Mouse (Mus musculus) cerebellum, postnatal 10 days (tissue): ENCODE results near the gene Erg28.
A peak's percentile ranks its signal among the peaks of the same experiment; 100 is the strongest.

Source experiments
- DNase-seq, 2 experiments: peaks; one replicate each; pipeline ENCODE4 v3.0.0; 2021; ENCODE audit warnings: mixed read lengths in 2 of 2

Erg28 gene

DNA sequence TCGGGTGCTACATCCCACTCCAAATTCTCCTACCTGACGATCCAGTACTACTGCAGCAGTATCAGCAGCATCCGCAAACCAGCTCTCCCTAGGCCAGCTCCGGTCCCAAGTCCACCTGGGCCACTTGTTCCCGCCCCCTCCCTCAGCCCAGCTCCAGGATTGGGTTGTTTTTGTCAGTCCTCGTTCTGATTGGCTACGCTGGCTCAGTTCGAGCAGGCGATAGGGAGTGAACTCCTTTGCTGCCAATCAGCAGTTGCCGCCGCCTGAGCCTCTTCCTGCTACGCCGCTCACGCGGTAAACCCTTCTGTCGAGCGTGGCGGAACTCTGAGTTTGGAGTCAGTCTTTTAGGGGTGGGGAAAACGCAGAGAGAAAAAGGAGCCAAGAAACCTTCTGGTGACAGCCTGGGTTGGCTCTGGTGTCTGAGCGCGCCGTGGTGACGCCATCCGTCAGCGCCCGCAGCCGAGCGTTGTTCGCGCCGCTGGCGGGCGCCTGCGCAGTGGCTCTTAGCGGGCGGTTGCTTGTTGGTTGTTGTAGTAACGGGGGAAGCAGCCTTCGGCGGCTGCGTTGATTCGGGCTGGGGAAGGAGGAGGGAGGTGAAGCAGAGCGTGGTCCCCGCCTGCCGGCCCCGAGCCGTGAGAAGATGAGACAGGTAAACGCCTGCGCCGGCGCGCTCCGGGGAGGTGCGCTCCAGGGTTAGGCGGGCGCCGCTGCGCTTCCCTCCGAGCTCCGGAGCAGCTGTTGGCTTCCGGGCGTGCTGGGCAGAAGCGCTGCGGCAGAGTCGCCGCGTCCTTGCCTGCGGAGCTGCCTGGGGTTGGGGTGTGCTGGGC is at the start of gene Erg28, which contains the start of gene Ttll5:
Gene Erg28, minus strand, starts transcription at position 113 of the 827 bp plus-strand sequence.
Gene Ttll5, plus strand, starts transcription at position 222 of the 827 bp plus-strand sequence.
- peak; percentile 97 to 98 for DNase-seq

DNA sequence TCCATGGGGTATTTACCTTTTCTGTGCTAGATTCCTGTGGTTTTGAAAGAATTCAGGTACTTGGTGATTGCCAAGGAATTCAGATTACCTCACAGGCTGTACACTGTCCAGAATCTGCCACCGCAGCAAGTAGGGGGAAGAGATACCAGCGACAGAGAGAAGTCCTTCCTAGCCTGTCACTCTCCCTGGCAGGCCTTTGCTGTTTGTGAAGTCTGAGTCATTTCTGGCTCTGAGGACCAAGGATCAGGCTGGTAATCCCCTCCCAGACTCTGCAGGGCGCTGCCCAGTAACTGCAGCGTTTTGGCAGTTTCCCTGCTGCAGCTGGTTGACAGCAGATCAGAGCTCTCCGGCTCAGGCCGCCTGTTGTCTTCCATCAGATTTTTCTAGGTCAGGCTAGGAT is 45.1 kb upstream of the Erg28 start:
- peak; percentile 86 to 90 for DNase-seq

DNA sequence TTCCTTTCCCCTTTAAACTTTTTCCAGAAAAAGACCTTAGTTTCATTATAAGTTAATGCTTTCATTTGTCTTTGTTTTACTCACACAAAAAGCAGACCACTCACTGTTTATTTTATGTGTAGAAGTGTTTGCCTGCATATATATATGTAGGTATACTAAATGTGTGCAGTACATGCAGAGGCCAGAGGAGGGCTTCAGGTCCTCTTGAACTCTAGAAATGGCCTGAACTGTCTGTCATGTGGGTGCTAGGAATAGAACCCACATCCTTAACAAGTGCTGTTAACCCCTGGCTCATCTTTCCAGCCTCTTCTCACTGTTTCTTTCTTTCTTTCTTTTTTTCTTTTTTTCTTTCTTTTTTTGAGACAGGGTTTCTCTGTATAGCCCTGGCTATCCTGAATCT is 42.8 kb upstream of the Erg28 start:
- DNase-seq: no peak

DNA sequence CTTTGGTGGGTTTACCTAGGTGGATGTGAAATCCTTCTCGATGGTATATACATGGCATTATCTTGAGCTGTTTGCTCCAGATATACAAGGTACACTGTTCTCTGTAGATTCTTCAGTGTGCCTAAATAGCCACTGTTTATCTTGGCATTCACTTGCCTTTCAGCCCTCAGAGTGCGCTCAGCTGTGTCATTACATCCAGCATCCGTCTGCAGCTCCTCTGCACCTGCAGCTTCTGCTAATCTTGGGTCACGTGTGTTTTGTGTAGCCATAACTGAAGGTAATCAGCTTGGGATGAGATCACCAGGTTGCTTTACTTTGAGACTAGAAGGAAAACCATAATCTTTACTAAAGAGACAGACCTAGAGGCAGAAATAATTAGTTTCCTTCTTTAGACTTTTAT is 42.3 kb upstream of the Erg28 start:
- no peak for DNase-seq

DNA sequence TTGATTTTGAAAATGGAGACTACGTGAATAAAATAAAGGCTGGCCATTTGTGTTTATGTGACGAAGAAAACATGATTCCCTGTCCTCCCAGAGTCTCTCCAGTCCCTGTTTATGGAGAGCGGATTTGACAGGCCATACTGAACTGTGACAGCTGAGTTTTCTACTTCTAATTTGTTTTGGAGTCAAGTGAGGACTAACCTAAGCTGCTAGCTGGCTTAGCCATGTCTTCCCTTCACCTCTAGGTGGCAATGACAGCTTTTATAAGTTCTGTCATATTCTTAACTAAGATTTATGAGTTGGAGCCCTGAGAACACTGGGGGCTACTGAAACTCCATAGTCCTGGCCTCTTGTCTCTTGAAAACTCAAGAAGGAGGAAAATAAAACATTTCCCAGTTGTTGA is 41.2 kb upstream of the Erg28 start:
- DNase-seq: peak; percentile 34 to 45

DNA sequence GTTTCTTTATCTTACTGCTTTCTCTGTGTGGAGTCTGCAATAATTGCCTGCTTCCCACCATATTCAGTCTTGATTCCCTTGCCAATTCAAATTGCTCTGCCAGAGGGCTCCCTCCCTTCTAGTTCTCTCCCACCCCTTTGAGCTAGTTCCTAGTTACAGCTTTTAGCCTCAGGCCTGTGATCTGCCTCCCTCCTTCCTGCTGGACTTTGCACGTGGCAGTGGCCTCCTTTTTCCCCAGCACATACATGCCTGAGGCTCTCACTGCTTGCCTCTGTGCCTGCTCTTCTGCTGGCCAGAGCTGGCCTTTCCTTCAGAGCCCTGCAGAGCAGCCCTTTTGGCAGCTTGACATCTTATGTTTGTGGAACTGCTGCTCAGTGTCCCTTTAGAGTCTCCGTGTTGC is 38.2 kb upstream of the Erg28 start:
- DNase-seq: peak; percentile 51 to 58

DNA sequence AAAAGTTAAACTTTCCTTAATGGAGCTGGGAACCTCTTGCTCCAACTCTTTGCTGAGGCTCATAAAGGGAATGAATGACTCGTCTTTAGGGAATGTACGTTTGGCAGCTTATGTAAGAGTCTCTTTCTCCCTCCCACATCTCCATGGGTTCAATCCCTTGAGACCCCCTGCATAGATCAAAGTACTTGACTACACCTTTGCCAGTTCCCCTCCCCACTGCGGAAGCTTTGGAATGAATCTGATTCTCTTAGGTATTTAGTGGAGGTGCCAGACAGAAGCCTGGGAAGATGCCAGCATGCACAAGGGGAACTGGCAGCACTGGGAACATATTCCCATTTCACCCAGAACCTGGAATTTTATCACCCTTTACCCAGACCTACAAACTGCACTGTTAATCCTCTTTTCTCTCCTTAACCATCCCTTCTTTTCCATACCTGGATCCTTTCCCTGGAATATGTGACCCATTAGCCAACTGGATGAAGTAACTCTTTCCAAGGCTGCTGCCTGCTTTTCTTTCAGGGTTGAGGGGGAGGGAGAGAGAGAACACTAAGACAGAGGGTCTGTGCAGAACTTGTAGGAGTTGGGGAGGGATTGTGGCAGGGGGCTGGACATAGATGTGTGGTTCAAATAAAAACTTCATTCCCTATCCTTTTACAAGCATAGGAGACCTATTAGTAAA is 35.3 kb upstream of the Erg28 start:
- peak; percentile 59 for DNase-seq

DNA sequence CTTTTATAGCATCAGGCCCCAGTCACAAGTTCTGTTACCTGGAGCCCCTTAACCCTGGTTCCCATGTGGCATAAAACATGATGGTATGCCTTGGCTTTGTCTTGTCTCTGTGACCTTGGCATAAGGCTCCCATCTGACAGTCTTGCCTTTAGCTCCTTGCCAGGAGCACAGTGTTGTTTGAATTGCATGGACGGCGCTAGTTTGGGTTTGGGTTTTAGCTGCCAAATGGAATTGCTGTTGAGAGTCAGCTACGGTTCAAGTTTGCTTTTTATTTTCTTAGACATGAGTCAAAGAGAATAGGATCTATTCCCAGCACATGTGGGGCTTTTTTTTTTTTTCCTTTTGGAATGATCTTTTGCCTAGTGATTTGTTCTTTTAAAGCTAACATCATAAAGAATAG is 34.8 kb upstream of the Erg28 start:
- DNase-seq: peak in 1 of 2 experiments; percentile 15

DNA sequence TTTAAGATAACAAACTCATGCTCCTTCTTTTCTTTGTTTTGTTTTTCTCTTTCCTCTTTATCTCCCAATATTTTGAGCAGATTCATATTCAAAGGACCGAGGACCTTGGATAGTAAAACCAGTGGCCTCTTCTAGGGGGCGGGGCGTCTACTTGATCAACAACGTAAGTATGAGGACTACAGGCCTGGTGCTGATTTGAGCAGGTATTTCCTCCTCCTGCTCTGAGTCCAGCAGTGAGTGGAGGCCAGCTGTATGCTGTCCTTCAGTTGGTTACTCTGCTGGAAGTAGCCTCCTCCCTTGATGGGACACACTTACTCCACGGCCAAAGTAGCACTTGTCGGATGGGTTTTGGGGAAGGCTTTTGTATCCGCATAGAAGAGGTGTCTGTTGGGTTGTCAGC is 33.0 kb upstream of the Erg28 start:
- no peak for DNase-seq

DNA sequence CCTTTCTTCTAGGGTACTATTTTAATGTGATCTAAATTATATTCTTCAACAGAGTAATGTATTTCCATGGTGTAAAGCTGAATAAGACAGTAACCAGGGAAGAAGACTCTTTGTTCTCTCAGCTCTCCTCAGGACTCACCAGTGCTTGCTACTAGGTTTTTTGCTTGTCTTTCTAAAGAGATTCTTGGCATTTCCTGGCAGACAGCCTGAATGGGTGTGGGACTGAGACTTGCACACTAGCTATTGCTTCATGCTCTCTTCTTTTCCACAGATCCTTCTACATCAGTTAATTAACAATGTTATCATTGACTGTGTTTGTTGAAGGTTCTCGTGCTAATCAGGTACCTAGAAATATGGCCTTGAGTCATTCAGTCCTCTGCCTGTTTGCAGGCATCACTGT is 29.9 kb upstream of the Erg28 start:
- no peak for DNase-seq

DNA sequence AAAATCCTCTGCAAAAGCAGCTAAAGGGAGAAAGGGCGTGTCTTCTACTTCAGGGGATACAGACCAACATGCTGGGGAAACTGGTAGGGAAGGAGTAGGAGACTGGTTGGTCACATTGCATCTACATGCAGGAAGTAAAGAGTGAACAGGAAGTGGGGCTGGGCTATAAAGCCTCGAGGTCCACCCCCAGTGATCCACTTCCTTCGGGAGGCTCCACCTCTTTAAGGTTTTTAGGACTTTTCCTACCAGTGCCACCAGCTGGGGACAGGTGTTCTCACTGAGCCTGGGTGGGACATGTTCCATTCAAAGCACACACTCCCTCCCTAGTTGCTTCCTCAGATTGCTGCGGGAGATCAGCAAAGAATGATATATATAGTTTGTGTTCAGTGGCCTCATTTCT is 29.5 kb upstream of the Erg28 start:
- no peak for DNase-seq

DNA sequence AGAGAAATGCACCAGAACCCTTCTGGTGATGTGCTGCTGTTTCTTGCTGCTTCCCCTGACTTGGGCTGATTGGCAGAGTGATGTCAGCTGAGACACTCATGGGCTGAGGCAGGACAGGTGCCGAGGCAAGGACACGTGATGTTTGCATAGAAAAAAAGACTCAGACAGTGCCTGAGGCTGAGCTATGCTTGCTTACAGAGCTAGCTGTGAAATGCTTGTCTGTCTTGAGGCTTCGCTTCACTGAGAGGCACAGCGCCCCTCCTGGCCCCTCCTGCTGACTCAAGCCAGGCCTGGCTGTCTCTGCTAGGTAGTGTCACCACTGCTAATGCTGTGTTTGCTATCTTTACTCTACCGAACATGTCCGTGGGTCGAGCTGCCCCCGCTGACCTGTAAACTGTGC is 26.3 kb upstream of the Erg28 start:
- DNase-seq: no peak

DNA sequence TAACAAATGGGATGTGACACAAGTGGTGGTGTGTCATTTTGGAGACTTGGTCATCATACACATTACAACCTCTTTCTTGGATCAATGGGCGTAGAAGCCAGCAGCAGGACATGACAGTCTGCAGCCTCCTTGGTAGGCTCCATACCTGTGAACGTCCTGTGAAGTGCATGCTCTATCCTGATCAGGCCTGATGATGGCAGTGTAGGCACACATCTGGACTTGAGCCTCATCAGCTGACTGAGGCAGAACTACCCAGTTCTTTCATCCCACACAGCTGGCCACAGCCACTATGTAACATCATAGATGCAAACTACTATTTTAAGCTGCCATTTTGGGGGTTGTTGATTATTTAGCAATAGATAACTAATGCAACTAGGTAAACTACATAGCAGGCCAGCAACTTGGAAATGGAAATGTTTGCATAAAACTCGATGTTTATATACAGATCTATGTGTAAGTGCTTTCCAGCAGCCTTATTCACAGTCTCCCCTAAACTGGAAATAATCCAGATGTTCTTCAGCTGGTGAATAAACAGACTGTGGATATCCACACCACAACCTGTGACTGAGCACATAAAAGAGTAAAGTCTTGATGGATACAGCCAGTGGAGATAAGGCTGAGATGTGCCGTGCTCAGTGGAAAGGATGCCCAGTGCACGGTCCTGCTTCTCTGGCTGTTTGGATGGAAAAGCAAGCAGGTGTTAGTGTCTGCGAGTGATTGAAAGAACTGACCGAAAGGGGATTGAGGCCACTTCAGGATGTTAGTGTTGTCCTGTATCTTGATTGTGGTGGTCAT is 24.0 kb upstream of the Erg28 start:
- peak in 1 of 2 experiments; percentile 28 for DNase-seq

DNA sequence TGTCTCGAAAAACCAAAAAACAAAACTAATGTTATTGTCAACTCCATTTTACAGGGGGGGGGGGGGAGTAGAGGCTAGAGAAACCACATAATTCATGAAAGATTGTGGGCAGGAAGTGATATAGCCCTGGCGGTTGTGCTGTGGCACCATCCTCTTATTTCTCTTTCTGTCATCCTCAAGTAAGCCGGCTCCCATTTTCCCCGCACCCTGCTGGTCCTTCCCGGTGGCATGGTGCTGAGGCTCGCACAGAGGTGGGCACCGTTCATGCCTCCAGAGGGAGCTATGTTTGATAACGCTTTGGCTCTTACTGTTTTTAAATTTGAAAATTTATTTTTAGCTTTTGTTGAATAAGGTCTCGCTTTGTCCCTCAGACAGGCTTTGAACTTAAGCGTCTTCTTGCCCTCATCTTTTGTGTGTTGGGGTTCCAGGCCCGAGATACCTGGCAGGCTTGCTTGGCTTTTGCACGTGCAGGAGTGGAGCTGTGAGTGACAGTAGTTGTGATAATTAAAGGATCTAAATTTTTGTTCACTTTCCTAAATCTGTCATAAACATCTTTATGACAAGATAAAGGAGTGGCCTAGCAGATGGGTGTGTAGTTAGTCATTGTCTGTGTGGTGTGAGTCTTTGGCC is 15.1 kb upstream of the Erg28 start:
- DNase-seq: no peak

DNA sequence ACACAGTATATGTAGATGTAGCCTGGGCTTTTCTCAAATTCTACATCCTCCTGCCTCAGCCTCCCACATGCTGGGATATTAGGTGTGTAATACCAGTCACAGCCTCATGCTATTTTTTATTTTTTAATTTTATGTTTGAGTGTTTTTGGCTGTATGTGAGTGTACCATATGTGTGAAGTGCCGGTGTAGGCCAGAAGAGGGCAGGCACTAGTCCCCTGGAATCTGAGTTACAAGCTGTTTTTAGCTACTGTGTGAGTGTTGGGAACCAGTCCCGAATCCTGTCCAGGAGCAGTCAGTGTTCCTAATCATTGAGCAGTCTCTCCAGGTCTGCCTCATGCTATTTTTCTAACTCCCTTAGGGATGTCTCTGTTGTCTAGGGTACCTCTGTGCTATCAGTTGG is 13.4 kb upstream of the Erg28 start:
- no peak for DNase-seq

DNA sequence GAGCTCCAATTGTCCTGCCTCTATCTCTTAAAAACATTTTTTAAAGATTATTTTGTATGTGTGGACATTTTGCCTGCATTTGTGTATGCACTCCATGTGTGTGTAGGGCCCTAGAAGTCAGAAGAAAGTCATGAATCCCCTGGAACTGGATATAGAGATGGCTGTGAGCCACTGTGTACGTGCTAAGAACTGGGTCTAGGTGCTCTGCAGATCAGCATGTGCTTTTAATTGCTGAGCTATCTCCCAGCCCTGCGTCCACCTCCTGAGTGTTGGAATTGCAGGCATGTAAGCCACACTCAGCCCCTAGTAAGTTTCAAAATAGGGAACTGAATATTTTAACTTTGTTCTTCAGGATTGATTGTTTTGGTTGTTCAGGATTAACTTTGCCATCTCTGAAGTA is 10.2 kb upstream of the Erg28 start:
- DNase-seq: no peak

DNA sequence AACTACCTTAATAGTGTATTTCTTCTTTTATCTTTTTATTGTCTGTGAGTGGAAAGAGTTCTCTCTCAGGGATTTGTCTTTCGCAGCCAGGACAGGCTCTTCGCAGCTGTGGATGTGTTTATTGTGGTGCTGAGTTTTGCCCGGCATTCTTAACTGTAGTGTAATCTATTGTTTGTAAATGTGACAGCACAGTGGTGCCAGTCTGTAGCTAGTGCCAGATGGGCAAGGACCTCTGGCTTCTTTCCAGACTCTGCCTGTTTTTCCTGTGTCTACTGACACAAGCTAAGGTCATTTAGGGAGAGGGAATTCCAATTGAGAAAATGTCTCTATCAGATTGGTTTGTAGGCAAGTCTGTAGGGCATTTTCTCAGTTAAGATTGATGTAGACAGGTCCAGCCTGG is 6.3 kb upstream of the Erg28 start:
- DNase-seq: peak; percentile 62 to 66

DNA sequence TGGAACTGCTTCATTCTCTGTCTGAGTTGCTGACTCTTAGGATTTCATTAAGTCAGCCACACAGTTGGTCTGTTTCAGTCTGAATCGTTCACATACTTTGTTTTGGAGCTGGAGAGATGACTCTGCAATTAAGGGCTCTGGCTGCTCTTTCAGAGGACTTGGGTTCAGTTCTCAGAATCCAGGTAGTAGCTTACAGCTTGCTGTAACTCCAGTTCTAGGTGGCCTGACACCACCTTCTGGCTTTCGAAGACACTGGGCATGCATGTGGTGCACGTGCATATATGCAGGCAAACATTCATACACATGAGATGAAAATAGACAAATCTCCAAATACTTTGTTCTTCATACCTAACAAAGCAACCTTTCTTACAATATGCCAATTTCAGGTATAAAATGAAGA is 5.5 kb upstream of the Erg28 start:
- DNase-seq: no peak

DNA sequence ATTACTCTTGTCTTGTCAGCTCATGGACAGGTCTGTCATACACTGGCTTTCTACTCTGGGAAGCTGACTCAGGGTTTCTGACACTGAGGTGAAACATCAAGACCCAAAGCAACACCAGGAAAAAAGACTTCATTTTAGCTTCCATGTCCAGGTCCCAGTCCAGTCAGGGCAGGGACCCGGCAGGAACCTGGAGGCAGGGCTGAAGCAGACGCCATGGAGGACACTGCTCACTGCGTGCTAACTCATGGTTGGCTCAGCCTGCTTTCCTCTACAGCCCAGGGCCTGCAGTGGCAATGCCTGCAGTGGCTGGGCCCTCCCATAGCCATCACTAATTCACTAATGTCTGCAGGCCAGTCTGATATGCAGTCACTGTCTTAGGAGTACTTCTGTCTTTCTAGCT is 4.5 kb upstream of the Erg28 start:
- no peak for DNase-seq

DNA sequence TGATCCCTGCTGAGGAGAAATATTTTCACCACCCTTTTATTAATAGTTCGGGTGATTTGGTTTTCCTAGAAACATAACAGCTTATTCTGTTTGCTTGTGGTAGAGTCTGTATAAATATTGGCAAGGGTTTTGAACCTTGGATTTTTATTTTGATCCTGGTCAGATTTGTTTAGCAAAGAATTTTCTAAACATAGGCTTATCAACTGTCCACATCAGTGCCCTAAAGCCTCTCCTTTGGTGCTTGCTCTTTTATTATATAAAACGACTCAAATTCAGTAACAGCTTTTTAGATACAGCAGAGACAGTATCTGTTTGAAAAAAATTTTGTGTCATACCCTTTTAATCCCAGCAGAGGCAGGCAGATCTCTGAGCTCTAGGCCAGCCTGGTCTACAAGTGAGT is 1.5 kb upstream of the Erg28 start:
- no peak for DNase-seq

DNA sequence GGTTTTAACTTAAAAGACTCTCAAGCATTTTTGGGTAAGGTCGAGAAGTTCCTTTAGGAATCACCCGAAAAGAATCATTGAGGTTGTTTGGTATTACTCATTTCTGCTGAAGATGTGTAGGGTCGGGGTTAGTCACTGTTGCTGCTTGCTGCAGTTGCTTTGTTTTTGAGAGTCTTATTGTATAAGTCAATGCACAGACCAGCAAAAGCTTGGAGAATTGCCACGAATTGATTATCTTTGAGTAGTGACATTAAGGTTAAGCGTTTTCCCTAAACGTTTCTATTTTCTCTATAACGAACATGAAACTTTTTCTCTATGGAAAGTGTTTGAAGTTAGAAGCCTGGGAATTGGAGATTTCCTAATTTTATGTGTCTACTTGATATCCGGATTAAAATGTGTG is 1.0 kb upstream of the Erg28 start:
- peak in 1 of 2 experiments; percentile 27 for DNase-seq

DNA sequence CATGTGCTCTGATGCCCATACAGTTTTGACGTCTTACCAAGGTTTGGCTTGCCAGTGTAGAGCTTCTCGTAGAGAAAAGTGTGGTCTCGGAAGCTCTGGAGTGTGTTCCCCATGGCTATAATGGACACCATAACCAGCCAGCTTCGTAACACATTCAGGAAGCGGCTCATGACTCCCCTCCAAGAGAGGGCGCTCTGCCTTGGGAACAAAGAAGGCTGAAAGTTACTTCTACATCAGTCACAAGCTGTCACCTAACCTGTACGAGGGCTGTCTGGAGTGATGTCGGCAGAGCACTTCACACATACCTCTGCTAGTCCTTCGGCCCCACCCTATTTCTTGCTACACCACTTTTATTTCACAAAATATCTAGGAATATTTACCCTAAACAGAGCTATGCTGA is 2.3 kb downstream of the Erg28 start:
- DNase-seq: peak; percentile 26 to 31

DNA sequence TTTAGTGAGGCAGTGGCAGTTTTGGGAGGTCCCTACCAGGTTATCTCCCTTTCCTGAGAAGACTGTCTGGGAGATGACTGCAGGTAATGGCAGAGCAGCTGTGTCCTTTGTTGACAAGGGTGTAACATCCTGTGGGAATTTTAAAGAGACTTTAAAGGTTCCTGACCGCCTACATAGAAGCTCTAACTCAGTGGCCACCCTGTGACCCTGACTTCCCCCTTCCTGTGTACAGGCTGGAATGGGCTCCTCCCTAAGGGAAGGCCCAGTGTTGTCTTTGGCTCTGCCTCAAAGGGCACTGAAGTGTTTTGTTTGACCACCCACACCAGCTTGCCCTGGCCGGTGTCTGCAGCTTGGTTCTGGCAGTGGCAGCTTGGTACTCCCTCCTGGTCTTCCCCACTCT is 10.8 kb downstream of the Erg28 start:
- DNase-seq: no peak
